Mouse (Mus musculus): ENCODE results near the gene Sema4g. TPM values are rescaled to one million over a fixed set of nuclear protein-coding genes. Genes with fewer than 3 reads are reported as not detected.

The Sema4g gene
- polyA plus RNA-seq (2011; ENCODE audit: insufficient read depth, insufficient read length, low read depth, missing spikeins) = 15.7 and 24.6 TPM in 2 replicates

DNA sequence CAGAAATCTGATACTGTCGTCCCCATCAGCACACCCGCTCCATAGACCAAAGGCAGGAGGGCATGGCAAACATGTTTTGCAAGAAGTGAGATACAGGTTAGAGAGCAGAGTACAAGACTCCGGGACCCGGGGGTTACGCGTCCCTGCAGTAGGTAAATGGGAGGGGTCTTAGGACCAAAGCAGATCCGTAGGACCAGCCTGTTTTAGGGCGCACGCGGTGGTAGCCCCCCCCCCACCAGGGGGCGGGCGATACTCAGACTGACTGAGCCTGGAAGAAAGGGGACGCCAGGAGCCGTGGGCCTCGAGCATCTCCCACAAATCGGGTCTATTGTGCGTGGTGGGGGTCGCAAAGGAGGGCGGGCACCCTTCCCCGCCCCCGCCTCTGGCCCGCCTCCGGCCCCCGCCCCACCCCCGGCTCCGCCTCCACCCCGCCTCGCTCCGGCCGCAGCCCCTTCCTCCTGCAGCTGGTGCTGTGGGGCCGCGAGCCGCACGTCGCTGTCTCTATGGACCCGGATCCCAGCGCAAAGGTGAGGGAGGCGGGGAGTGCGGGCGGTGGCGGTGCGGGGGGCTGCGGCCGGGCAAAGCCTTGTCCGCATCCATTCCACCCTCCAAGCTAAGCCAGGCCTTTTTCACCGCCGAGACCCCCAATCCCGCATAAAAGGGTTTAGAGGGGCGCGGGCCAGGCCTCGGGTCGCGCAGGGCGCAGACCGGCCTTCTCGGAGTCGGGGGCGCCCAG lies at the start of gene Sema4g:
Gene Sema4g (plus strand): TSS at position 271 of the 736 bp plus-strand sequence.
- H3K36me3 ChIP-seq (ENCODE audit: control insufficient read depth, insufficient read depth, low read length, poor library complexity, severe bottlenecking) = no peaks in the 10 kb centered on the region
- H3K9ac ChIP-seq (ENCODE audit: low read depth, poor library complexity, severe bottlenecking) = peak within 1 kb of the TSS; percentile 66
- no peaks in the 10 kb centered on the region for H3K9me3 ChIP-seq (replicated peaks; ENCODE audit: control insufficient read depth, insufficient read depth, low read length, poor library complexity, severe bottlenecking)
- no peak within 1 kb of the TSS for H3K27ac ChIP-seq (ENCODE audit: insufficient read depth, low read length)
- no peaks in the 10 kb centered on the region for H3K27me3 ChIP-seq (ENCODE audit: control insufficient read depth, insufficient read depth, low read length, poor library complexity, severe bottlenecking)
- peaks cover 12% of the 10 kb centered on the region for H3K4me1 ChIP-seq (ENCODE audit: control insufficient read depth, insufficient read depth, low read length)
- H3K4me3 ChIP-seq (ENCODE audit: low read depth, low read length) = peak within 1 kb of the TSS; percentile 84
- TF ChIP-seq CTCF (IDR thresholded peaks at IDR 0.05; ENCODE audit: low read depth, low read length) (peak; percentile 9), EP300 (IDR thresholded peaks at IDR 0.05; ENCODE audit: insufficient read depth, low read depth, low read length) (no peak)

DNA sequence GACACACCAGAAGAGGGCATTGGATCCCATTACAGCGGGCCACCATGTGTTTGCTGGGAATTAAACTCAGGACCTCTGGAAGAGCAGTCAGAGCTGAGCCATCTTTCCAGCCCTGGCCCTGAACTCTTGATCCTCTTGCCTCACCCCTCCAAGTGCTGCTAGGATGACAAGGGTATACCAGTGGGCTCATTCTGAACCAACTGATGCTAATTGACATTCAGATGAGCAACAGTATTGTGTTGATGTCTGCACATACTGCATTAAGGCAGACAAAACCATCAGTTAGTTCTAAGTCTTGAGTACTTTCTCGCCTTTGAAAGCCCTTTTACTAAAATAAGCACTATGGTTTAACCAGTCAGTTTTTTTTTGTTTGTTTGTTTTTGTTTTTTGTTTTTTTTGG lies 29.3 kb upstream of the Sema4g start:
- H3K4me1 ChIP-seq (ENCODE audit: control insufficient read depth, insufficient read depth, low read length) = peaks cover 1% of the 10 kb centered on the region
- H3K9me3 ChIP-seq (replicated peaks; ENCODE audit: control insufficient read depth, insufficient read depth, low read length, poor library complexity, severe bottlenecking) = no peaks in the 10 kb centered on the region
- H3K36me3 ChIP-seq (ENCODE audit: control insufficient read depth, insufficient read depth, low read length, poor library complexity, severe bottlenecking) = peaks cover 56% of the 10 kb centered on the region
- no peak overlapping the region for H3K9ac ChIP-seq (ENCODE audit: low read depth, poor library complexity, severe bottlenecking)
- H3K27ac ChIP-seq (ENCODE audit: insufficient read depth, low read length) = no peak overlapping the region
- no peaks in the 10 kb centered on the region for H3K27me3 ChIP-seq (ENCODE audit: control insufficient read depth, insufficient read depth, low read length, poor library complexity, severe bottlenecking)
- no peak for TF ChIP-seq POLR2A (IDR thresholded peaks at IDR 0.05; ENCODE audit: insufficient read depth, low read length)
- TF ChIP-seq EP300 (IDR thresholded peaks at IDR 0.05; ENCODE audit: insufficient read depth, low read depth, low read length) = no peak
- TF ChIP-seq CTCF (IDR thresholded peaks at IDR 0.05; ENCODE audit: low read depth, low read length) = no peak
- H3K4me3 ChIP-seq (ENCODE audit: low read depth, low read length) = no peak overlapping the region

DNA sequence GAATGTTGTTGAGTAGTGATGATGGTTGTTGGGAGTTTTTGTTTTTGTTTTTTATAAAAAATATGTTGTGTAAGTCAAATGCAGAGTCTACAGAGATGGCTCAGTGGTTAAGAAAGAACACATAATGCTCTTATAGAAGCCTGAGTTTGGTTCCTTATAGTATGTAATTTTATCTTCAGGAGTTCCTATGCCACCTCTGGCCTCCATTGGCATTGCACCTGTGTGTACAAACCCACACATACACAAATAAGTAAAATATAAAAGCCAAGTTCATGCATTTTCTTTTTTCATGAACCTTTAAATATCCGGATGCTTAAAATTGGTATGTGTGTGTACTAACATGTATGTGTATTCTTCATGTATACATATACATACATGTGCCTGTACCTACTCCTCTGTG lies 22.9 kb upstream of the Sema4g start:
- H3K9me3 ChIP-seq (replicated peaks; ENCODE audit: control insufficient read depth, insufficient read depth, low read length, poor library complexity, severe bottlenecking) = no peaks in the 10 kb centered on the region
- H3K4me3 ChIP-seq (ENCODE audit: low read depth, low read length) = no peak overlapping the region
- no peak overlapping the region for H3K27ac ChIP-seq (ENCODE audit: insufficient read depth, low read length)
- H3K4me1 ChIP-seq (ENCODE audit: control insufficient read depth, insufficient read depth, low read length) = no peaks in the 10 kb centered on the region
- H3K27me3 ChIP-seq (ENCODE audit: control insufficient read depth, insufficient read depth, low read length, poor library complexity, severe bottlenecking) = no peaks in the 10 kb centered on the region
- TF ChIP-seq CTCF (IDR thresholded peaks at IDR 0.05; ENCODE audit: low read depth, low read length) = no peak
- TF ChIP-seq EP300 (IDR thresholded peaks at IDR 0.05; ENCODE audit: insufficient read depth, low read depth, low read length) = no peak
- TF ChIP-seq POLR2A (IDR thresholded peaks at IDR 0.05; ENCODE audit: insufficient read depth, low read length) = no peak
- no peak overlapping the region for H3K9ac ChIP-seq (ENCODE audit: low read depth, poor library complexity, severe bottlenecking)
- H3K36me3 ChIP-seq (ENCODE audit: control insufficient read depth, insufficient read depth, low read length, poor library complexity, severe bottlenecking) = peaks cover 56% of the 10 kb centered on the region

DNA sequence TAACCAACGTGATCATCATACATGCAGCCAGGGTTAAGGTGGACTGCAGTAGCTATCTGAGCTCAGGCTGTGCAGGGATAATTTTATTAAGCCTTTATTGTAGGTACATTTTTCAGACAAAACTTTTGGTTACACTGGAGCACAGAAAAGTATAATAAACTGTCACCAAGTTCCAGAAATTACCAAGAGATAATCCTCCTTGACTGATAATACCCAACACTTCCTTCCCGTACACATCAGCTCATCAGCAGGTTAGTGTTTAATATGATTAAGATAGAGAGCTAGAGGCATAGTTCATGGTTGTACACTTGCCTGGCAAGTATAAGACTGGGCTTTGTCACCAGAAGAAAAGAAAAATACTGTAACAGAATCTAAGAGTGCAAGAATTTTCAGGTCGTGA lies 20.6 kb upstream of the Sema4g start:
- Histone ChIP-seq H3K27ac (ENCODE audit: insufficient read depth, low read length) (no peak overlapping the region), H3K9ac (ENCODE audit: low read depth, poor library complexity, severe bottlenecking) (no peak overlapping the region), H3K27me3 (ENCODE audit: control insufficient read depth, insufficient read depth, low read length, poor library complexity, severe bottlenecking) (no peaks in the 10 kb centered on the region), H3K36me3 (ENCODE audit: control insufficient read depth, insufficient read depth, low read length, poor library complexity, severe bottlenecking) (peaks cover 61% of the 10 kb centered on the region), H3K4me3 (ENCODE audit: low read depth, low read length) (no peak overlapping the region), H3K4me1 (ENCODE audit: control insufficient read depth, insufficient read depth, low read length) (no peaks in the 10 kb centered on the region), H3K9me3 (replicated peaks; ENCODE audit: control insufficient read depth, insufficient read depth, low read length, poor library complexity, severe bottlenecking) (no peaks in the 10 kb centered on the region)
- TF ChIP-seq POLR2A (IDR thresholded peaks at IDR 0.05; ENCODE audit: insufficient read depth, low read length) (no peak), CTCF (IDR thresholded peaks at IDR 0.05; ENCODE audit: low read depth, low read length) (no peak), EP300 (IDR thresholded peaks at IDR 0.05; ENCODE audit: insufficient read depth, low read depth, low read length) (no peak)

DNA sequence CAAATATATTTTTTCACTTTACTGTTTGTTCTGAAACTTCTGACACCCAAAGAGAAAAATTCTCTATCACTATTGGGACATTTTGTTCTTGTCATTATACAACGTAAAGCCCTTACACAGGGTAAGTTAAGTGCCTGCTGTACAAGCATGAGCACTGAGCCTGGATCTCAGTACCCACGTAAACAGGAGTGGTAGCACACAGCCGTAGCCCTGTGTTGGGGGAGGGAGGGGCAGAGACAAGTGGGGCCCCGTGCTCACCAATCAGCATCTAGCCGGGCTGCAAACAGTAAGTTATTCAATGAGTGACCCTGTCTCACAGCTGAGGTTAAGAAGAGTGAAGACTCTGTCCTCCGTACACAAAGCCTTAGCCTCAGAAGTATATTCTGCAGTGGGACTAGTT lies 12.3 kb upstream of the Sema4g start:
- TF ChIP-seq CTCF (IDR thresholded peaks at IDR 0.05; ENCODE audit: low read depth, low read length) (no peak), EP300 (IDR thresholded peaks at IDR 0.05; ENCODE audit: insufficient read depth, low read depth, low read length) (no peak), POLR2A (IDR thresholded peaks at IDR 0.05; ENCODE audit: insufficient read depth, low read length) (no peak)
- Histone ChIP-seq H3K4me3 (ENCODE audit: low read depth, low read length) (no peak overlapping the region), H3K9ac (ENCODE audit: low read depth, poor library complexity, severe bottlenecking) (no peak overlapping the region), H3K9me3 (replicated peaks; ENCODE audit: control insufficient read depth, insufficient read depth, low read length, poor library complexity, severe bottlenecking) (no peaks in the 10 kb centered on the region), H3K27ac (ENCODE audit: insufficient read depth, low read length) (no peak overlapping the region), H3K36me3 (ENCODE audit: control insufficient read depth, insufficient read depth, low read length, poor library complexity, severe bottlenecking) (peaks cover 74% of the 10 kb centered on the region), H3K4me1 (ENCODE audit: control insufficient read depth, insufficient read depth, low read length) (no peaks in the 10 kb centered on the region), H3K27me3 (ENCODE audit: control insufficient read depth, insufficient read depth, low read length, poor library complexity, severe bottlenecking) (no peaks in the 10 kb centered on the region)

DNA sequence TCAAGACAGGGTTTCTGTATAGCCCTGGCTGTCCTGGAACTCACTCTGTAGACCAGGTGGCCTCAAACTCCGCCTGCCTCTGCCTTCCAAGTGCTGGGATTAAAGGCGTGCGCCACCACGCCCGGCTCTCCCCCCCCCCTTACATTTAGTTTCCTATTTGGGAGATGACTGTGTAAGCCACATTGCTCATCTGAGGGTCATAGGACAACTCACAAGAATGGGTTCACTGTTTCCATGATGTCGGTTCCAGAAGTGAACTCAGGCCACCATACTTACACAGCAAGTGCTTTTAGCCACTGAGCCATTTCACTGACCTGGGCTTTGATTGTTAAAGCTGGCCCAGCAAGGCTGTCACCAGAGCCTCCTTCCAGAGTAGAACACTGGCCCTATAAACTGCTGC lies 11.8 kb upstream of the Sema4g start:
- H3K27me3 ChIP-seq (ENCODE audit: control insufficient read depth, insufficient read depth, low read length, poor library complexity, severe bottlenecking) = no peaks in the 10 kb centered on the region
- H3K36me3 ChIP-seq (ENCODE audit: control insufficient read depth, insufficient read depth, low read length, poor library complexity, severe bottlenecking) = peaks cover 71% of the 10 kb centered on the region
- no peaks in the 10 kb centered on the region for H3K9me3 ChIP-seq (replicated peaks; ENCODE audit: control insufficient read depth, insufficient read depth, low read length, poor library complexity, severe bottlenecking)
- H3K9ac ChIP-seq (ENCODE audit: low read depth, poor library complexity, severe bottlenecking) = no peak overlapping the region
- H3K4me3 ChIP-seq (ENCODE audit: low read depth, low read length) = no peak overlapping the region
- no peaks in the 10 kb centered on the region for H3K4me1 ChIP-seq (ENCODE audit: control insufficient read depth, insufficient read depth, low read length)
- no peak overlapping the region for H3K27ac ChIP-seq (ENCODE audit: insufficient read depth, low read length)
- TF ChIP-seq EP300 (IDR thresholded peaks at IDR 0.05; ENCODE audit: insufficient read depth, low read depth, low read length) (no peak), CTCF (IDR thresholded peaks at IDR 0.05; ENCODE audit: low read depth, low read length) (no peak), POLR2A (IDR thresholded peaks at IDR 0.05; ENCODE audit: insufficient read depth, low read length) (no peak)

Data from ES-Bruce4 (cell line).